Mouse (Mus musculus): ENCODE data around the gene Flna. TPM values are rescaled to one million over a fixed set of nuclear protein-coding genes. Genes with fewer than 3 reads are reported as not detected.
"Not testable (repeated sequence)": the region's sequence is repeated elsewhere in the genome, so short reads cannot be mapped to it uniquely, and the experiment has no call there.

The Flna gene
- total RNA-seq, 2 experiments from 2014 or later: 245 TPM

DNA sequence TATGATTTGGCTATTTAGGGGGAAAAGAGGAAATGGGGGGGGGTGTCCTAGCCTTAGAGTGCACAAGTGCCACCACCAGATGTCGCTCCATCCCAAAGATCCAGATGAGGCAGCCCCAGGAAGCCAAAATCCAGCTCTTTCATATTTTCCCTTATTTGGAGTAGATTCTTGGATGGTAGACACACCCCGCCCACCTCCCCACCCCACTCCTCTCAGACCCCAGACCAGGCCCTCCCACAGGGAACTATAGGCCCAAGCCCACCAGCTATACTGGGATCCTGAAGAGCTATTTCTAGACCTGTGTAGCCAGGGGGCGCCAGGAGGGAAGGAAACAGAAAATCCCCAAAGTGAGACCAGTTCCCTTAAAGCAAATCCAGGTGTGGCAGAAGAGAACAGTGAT is 969 bp downstream of the Flna start:
- intact Hi-C loops (cut with DNase I): loop anchor here (1.0 to 10.0 kb wide), 5 partner anchors 34 to 464 kb away; partner anchors contain the start of genes Dnase1l1, Fam3a, Idh3g and Ikbkg
- DNase-seq: peak; percentile 69 to 79

DNA sequence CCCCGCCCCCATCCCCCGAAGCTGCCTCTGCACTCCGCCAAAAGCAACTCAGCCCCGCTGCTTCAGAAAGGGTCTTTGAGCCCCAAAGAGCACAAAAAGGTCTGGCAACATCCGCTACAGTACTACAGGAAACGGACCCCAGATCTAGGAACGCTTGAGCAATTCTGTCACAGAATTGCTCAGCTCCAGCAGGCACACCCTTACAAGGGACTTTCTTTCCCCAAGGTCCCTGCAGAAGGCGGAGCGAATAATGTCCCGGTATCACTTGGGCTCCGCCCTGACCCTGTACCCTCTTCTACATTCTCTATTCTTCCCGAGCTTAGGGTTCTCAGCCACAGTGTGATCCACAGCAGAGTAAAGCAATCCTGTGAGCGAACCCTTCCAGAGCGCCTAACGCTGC is 2.9 kb downstream of the Flna start:
- DNase-seq: no peak
- intact Hi-C loops (cut with DNase I): loop anchor here (2.0 to 10.0 kb wide), 4 partner anchors 24 to 462 kb away; partner anchors contain the start of genes Fam3a, Idh3g, Ikbkg and Rpl10

DNA sequence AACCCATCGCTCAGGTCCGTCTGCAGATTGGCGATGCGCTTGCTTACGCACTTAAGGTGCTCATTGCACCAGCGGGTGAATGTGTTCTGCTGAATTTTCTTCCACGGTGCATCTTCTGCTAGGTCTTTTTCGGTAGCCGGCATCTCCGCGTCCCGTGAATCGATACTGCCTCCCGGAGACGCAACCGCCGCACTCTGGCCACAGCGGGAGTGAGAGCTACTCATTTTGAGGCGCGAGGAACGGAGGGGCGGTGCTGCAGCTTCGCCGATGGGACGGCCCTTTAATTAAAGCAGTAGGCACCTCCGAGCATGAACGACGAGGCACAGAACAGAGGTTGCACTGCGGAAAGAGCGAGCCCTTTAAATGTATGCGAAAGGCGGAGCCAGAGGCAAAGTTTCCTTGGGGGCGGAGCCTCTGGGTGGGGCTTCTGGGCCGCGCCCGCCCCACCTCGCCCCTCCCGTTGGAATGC is 3.4 kb downstream of the Flna start:
- peak; percentile 87 to 90 for DNase-seq
- intact Hi-C loops (cut with DNase I): loop anchor here (2.0 to 10.0 kb wide), 4 partner anchors 25 to 461 kb away; partner anchors contain the start of genes Fam3a, Idh3g, Ikbkg and Rpl10

DNA sequence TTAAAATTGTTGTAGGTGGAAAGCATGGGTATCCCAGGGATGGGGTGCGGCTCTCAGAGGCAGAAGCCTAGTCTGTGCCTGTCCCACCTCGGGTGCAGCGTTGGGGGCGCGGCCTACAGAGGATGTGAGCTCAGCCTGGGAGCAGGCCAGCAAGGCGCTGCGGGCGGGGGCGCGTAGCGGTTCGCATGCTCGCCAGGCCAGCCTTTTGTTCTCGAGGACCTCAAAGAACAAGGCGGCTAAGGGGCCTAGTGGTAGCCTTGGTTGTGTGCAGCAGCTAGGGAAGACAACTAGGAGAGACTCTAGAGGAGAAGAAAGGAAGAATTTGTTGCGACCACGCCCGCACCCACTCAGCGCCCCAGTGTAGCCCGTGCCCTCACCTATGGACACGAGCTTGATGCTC is 3.9 kb downstream of the Flna start:
- peak; percentile 89 for DNase-seq
- intact Hi-C loops (cut with DNase I): loop anchor here (1.0 to 10.0 kb wide), 5 partner anchors 25 to 461 kb away; partner anchors contain the start of genes Fam3a, Idh3g, Ikbkg and Rpl10

DNA sequence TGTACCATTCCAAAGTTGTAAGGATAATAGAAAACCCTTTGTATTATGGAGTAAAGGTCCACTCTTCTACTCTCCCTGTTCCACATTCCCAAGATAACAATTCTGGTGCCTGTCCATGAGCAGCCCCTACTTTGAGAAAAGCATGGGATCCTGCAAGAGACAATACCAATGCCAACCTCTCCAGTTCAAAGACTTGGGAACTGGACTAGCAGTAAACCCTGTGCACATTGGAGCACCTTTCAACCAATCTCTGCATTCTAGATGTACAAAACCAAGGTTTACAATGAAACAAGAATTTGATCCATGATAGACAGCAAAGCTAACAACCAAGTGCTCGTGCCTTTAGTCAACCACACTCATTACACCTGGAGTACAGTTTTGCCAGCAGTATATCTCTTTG is 4.5 kb downstream of the Flna start:
- peak in 1 of 2 experiments; percentile 16 for DNase-seq
- intact Hi-C loops (cut with DNase I): loop anchor here (1.0 to 10.0 kb wide), 4 partner anchors 130 to 460 kb away; partner anchors contain the start of genes Fam3a, Idh3g, Ikbkg and Ssr4

DNA sequence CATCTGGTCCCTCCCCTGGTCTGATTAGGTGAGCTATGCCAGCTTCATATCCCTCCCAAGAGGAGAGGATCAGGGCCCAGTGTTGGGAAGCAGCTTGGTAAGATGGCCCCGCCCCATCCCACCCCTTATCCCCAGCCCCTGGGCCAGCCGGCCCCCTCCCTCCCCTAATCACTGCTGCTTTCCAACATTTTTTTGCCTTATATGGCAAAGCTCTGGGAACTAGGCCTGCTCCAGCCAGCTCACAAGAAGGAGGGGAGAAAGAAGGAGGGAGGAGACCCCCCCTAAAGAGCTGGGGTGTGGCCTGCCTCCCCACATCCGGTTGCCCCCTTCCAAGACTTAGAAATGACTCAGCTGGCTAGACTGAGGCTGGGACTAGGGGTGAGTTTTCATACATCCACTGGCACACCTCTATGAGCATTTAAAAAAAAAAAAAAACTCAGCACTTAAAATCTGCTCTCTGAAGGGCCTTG is 5.0 kb downstream of the Flna start:
- intact Hi-C loops (cut with DNase I): loop anchor here (1.0 to 10.0 kb wide), 4 partner anchors 130 to 460 kb away; partner anchors contain the start of genes Fam3a, Idh3g, Ikbkg and Ssr4
- peak; percentile 67 to 76 for DNase-seq

DNA sequence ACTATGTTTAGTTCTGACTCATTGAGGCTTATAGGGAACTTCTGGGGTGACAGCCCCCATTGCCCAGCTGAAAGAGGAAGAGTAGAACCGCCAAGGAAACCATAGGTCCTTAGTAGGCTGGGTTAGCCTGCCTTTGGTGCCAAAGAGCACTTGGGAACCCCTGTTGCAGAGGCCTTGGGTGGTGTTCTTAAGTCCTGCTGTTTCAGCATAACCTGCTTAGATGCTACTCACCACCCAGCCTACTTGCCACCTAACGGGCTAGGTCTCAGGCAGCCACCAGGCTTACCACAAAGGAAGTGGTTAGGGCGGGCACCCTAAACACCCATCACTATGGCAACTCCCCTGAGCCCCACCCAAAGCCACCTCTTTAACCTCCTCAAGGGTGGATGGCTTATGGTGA is 5.8 kb downstream of the Flna start:
- intact Hi-C loops (cut with DNase I): loop anchor here (10.0 kb wide), 2 partner anchors 129 to 459 kb away; partner anchors contain the start of genes Idh3g and Ssr4
- DNase-seq: peak; percentile 28 to 38

DNA sequence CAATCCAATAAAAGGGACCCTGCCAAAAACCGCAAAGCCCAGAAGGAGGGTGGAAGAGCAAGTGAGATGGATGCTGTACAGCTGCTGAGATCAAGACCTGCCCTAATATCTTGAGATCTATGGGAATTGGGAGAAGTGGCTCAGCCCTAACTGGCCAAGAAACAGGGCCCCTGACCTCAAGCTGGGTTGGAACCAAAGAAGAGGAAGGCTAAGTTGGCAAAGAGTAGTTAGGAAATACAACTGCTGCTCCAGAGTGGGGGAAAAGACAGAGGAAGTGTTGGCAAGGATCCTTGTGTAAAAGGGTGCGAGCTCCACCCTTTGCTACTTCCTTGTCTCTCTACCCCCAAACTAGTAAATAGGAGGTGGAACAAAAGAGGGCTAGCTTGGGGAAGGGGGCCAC is 6.2 kb downstream of the Flna start:
- DNase-seq: peak; percentile 13 to 14
- intact Hi-C loops (cut with DNase I): loop anchor here (10.0 kb wide), 2 partner anchors 129 to 459 kb away; partner anchors contain the start of genes Idh3g and Ssr4

DNA sequence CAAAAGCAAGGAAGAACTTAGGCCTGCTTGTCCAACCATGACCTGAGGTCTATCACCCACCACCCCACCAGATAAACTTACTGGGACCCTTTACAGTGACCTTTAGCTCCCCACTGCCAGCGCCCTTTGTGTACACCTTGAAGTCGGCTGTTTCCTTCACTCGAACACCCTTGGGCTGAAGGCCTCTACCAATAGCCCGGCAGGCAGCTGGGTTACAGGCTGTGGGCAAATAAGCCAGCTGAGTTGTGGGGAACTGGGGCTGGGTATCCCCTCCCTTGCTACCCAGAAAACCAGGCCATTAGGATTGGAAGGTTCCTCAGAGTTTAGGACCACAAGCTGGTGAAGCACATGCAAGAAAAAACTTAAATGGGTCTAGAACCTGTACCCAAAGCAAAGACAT is 9.3 kb downstream of the Flna start:
- DNase-seq: no peak
- intact Hi-C loops (cut with DNase I): loop anchor here (10.0 kb wide), 2 partner anchors 126 to 456 kb away; partner anchors contain the start of genes Idh3g and Ssr4

DNA sequence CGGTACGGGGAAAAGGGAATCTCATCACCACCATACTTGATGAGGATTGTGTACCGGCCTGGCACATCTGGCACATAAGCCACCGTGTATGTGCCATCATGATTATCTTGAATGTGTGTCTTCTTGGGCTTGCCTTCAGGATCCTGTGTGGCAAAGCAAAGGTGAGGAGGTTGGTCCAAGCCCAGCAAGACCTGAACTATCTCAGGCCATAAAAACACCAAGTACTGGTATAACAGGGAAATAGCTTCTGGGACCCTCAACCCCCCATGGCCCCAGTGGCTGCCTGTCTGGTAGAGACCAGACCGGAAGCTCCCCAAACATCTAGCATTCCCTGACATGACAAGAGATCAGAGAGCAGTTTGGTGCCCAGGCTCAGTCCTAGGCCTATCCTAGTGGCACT is 16.4 kb downstream of the Flna start:
- intact Hi-C loops (cut with DNase I): no loop called here
- DNase-seq: no peak

DNA sequence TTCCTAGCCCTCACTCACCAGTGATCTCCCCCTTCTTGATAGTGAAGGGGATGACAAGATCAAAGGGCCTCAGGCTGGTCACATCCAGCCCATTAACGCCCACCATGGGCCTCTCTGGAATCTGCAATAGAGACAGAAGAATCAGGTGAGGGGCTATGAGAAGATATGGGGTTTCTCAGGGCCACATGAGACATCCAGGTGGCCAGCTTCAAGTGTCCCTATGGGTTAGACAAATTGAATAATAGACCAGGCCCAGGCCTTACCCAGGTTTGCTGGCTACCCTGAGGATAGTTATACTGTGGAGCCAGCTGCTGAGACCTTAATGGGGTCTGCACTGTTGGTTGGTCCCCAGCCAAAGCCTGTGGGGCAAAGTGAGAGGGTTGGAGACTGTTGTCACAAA is 19.6 kb downstream of the Flna start:
- intact Hi-C loops (cut with DNase I): no loop called here

DNA sequence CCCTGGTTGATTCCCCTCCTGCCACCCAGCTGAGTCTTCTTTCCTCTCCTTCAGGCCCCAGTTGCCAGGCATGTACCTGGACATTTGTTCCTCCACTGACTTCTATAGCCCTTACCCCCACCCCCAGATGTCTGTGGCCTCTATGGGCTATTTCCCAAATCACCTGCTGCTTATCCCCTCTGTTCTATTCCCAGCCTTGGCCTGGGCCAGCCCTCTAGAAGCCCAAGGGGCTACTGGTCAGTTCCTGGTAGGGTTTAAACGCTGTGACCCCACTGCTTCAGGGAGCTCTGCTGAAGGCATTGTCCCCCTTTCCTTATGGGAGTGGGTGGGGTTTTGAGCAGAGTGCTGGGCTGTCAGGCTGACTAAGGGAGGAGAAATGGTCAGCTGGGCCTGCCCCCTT is 29.5 kb downstream of the Flna start:
- intact Hi-C loops (cut with DNase I): loop anchor here (10.0 kb wide), 1 partner anchor 265 kb away; no protein-coding TSS in a partner anchor
- DNase-seq: not testable (repeated sequence)

More for the DNA sequence above, 19.6 kb downstream of the Flna start:
- no peak for DNase-seq

DNA sequence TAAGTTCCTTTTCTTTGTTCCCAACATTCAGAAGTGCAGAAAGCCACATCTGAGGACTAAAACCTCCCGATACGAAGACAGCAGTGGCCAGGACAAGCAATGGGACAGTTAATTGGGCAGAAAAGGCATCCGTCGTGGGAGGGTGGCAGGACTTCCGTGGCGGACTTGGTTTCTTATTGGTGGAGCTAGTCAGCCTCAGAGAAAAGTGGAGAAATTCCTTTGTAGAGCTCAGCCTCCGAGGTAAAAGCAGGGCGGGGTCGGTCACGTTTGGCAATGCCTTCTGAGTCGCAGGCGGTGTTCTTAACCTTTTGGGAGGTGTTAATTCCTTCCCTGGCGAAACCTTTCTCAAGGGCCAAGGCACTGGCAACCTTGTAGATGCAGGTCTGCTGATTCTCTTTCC is 30.2 kb downstream of the Flna start:
- intact Hi-C loops (cut with DNase I): loop anchor here (10.0 kb wide), 1 partner anchor 195 kb away; the partner anchor contains the start of gene Irak1
- no peak for DNase-seq

DNA sequence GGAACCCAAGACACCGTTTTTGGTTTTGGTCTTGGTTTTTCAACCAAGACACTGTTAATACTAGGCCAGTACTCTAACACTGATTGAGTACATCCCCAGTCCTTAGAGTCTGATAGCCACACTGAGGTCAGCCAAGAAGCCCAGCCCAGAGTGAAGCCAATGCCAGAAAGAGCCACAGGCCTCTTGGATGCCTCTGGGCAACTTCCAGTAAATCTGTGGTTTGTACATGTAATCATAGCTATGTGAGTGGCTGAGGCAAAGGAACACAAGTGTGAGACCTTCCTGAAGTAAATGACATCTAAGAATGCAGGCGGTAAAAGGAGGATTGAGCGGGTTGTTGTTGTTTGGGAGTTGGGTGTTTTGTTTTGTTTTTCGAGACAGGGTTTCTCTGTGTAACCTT is 31.1 kb downstream of the Flna start:
- DNase-seq: no peak
- intact Hi-C loops (cut with DNase I): loop anchor here (10.0 kb wide), 1 partner anchor 194 kb away; the partner anchor contains the start of gene Irak1

DNA sequence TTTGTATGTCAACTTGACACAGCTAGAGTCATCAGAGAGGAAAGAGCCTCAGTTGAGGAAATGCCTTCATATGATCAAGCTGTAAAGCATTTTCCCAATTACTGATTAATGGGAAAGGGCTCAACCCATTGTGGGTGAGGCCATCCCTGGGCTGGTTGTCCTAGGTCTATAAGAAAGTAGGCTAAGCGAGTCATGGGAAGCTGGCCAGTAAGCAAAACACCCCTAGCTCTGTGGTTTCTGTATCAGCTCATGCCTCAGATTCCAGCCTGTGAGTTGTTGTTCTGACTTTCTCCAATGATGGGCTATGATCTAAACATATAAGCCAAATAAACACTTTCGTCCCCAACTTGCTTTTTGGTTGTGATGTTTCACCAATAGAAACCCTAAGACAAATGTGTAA is 46.1 kb downstream of the Flna start:
- intact Hi-C loops (cut with DNase I): no loop called here
- no peak for DNase-seq

DNA sequence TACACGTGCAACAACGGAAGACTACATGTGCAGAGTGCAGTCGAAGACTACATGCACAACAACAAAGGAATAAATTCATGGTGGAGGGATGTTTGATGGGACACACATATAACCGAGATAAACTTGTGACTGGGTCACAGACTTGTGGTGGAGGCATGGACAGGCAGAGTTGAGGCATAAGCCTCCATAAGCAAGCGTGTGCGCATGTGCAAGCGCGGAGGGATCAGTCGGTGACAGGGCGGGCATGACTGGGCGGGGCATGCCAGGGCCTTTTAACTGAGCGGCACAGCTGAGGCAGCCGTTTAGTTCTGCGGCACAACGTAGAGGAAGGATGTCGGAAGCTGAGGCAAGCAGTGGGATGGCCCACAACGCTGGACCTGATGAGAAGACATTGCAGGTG is 72.7 kb downstream of the Flna start, which contains the start of gene Tktl1:
TSS of gene Tktl1 (plus strand) at position 301 of the 400 bp plus-strand sequence.
- intact Hi-C loops (cut with DNase I): no loop called here
- no peak for DNase-seq

Small RNA genes lying within 50 kb of the gene (microRNA-seq; reads per million reads assigned to microRNA genes)
- 0.47 to 0.70 reads per million in 2 experiments for gene Mir7091

Other genes starting within 250 kb of the Flna start
- gene Irak1, start 225.9 kb downstream of the Flna start, total RNA-seq (2021): 10 to 100 TPM; 54.7 to 56.7 TPM
- gene Opn1mw, start 122.4 kb downstream of the Flna start, total RNA-seq (2021): not detected
- 10 to 100 TPM; 32.9 to 34.3 TPM for gene Mecp2, start 114.5 kb downstream of the Flna start, total RNA-seq (2021)
- not detected for gene Tex28, start 82.0 kb downstream of the Flna start, total RNA-seq (2021)
- not detected for gene Tktl1, start 72.6 kb downstream of the Flna start, total RNA-seq (2021)
- 10 to 100 TPM; 39.7 to 47.5 TPM for gene Emd, start 4.9 kb upstream of the Flna start, total RNA-seq (2021)
- gene Rpl10, start 21.0 kb upstream of the Flna start, total RNA-seq (2021): 100 to 1,000 TPM; 247 to 291 TPM
- gene Taz, start 32.1 kb upstream of the Flna start, total RNA-seq (2021): 10 to 100 TPM; 40.4 to 44.1 TPM
- gene Dnase1l1, start 32.5 kb upstream of the Flna start, total RNA-seq (2021): 10 to 100 TPM; 14.7 to 17.7 TPM
- gene Atp6ap1, start 47.3 kb upstream of the Flna start, total RNA-seq (2021): 100 to 1,000 TPM; 119 to 123 TPM
- 10 to 100 TPM; 88.1 to 93.0 TPM for gene Gdi1, start 55.2 kb upstream of the Flna start, total RNA-seq (2021)
- 10 to 100 TPM; 29.9 to 33.9 TPM for gene Fam50a, start 63.2 kb upstream of the Flna start, total RNA-seq (2021)
- gene Plxna3, start 79.2 kb upstream of the Flna start, total RNA-seq (2021): 1 to 10 TPM; 1.8 to 2.3 TPM
- gene Lage3, start 103.8 kb upstream of the Flna start, total RNA-seq (2021): 10 to 100 TPM; 44.3 to 45.0 TPM
- 10 to 100 TPM; 47.1 to 53.3 TPM for gene Ubl4a, start 123.4 kb upstream of the Flna start, total RNA-seq (2021)
- gene Slc10a3, start 123.5 kb upstream of the Flna start, total RNA-seq (2021): 1 to 10 TPM; 7.6 to 7.8 TPM
- gene Fam3a, start 143.5 kb upstream of the Flna start, total RNA-seq (2021): 10 to 100 TPM; 20.7 to 22.7 TPM
- gene Ikbkg, start 143.5 kb upstream of the Flna start, total RNA-seq (2021): 10 to 100 TPM; 45.7 to 48.4 TPM
- 10 to 100 TPM in 1 of 2 experiments, 1 to 10 TPM in 1; 9.3 to 10.4 TPM for gene G6pdx, start 179.4 kb upstream of the Flna start, total RNA-seq (2021)
- gene Gm6880, start 231.6 kb upstream of the Flna start, total RNA-seq (2021): not detected